Mouse (Mus musculus) cerebellum, adult 9-11 months (tissue): Measurements from ENCODE around the gene Atp2b1.
"Not testable (repeated sequence)": the region's sequence is repeated elsewhere in the genome, so short reads cannot be mapped to it uniquely, and the experiment has no call there.

Experiments
- DNase-seq: peaks from one replicate; pipeline ENCODE4 v3.0.0; 2022

Gene Atp2b1

GRCm38 (mm10) chr10:98967240-98967891, 53.2 kb downstream of the Atp2b1 start:
- no peak for DNase-seq

GRCm38 (mm10) chr10:98970917-98971316, 56.7 kb downstream of the Atp2b1 start:
- no peak for DNase-seq

DNA sequence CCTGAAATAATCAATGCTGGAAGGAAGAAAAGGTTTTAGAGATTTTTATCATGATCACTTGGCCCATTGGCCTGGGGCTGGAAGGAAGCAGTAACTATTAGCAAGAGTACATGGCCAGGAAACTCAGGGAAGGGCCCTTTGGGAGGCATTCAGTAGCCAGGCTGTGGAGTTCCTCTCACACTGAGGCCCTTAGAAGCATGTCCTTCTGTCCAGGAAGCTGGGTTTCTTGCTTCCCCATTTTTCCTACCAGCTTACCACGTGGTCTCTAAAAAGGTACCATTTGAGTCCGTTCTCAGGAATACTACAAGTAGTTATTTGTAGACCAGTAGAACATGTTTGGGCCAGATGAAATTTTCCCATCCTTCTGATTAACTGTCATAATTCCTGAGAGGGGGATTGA, 58.2 kb downstream of the Atp2b1 start:
- no peak for DNase-seq

DNA sequence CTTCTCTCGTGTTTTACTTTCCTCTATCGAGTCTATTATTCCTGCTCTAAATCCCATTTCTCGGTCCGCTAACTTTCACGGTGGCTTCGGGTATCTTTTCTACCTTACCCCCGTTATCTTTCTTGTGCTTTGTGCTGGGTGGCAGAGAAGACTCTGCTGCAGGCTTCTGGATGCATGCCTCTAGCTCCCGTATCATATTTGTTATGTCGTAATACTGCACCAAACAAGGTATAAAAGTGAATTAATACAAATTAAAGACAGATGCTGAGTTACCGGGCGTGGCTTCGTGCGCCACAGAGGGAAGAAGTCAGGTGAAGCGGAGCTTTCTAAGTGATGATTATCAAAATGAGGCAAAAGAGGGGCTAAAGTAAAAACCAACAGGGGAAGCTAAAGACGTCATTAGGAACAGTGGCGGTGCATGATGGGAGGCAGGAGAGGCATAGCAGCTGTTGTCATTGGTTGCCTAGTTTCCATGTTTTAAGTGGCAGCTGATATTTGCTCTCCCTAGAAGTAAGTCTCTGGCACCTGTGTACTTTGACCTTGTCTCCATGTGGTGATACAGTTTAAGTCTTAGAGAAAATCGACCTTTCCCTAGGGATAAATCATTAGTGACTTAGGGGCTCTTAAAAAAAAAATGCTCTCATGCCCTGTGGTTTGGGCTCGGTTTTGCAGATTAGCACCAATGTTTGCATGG, 58.9 kb downstream of the Atp2b1 start:
- no peak for DNase-seq

GRCm38 (mm10) chr10:98974645-98975044, 60.4 kb downstream of the Atp2b1 start:
- no peak for DNase-seq

GRCm38 (mm10) chr10:98975611-98976010, 61.4 kb downstream of the Atp2b1 start:
- no peak for DNase-seq

- no peak for DNase-seq
Measured at GRCm38 (mm10) chr10:98976877-98977494, 62.8 kb downstream of the Atp2b1 start.

- no peak for DNase-seq
Measured at GRCm38 (mm10) chr10:98978766-98979165, 64.6 kb downstream of the Atp2b1 start.

DNA sequence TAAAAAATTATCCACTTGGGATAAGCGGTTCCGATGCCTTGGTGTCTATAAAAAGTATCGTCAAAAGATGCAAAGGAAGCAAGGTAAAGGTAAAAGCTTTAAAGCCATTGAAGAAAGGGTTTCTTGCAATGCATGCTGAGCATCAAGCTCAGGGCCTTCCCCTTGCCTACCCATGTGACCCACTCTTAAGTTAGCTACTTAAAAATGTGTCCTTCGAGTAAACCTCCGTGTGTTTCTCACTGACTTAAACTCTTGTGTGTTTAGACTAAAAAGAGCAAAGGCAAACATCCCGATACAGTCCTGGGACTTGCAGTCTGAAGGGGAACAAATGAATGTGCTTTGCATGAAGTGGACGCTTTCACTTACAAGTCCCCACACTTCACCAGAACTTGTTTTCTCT, 65.1 kb downstream of the Atp2b1 start:
- DNase-seq, result no peak

DNA sequence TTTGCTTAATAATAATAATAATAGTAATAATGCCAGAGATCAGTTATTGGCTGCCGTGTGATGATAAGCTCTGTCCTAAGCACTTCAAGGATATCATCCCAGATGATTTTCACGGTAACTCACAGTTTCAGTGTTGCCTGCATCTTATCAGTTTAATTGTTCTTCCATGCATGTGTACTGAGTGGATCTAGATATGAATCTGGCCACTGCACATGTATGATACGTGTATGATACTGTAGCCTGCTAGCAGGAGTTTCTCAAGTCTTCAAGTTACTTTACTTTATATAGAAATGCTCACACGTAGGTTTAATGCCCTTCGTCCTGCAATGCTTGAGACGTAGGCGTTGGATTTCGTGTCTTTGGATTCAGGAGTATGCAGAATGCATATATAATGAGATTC, 65.7 kb downstream of the Atp2b1 start:
- DNase-seq, result no peak

GRCm38 (mm10) chr10:98991964-98992363, 77.8 kb downstream of the Atp2b1 start:
- no peak for DNase-seq

GRCm38 (mm10) chr10:98993186-98993585, 79.0 kb downstream of the Atp2b1 start:
- DNase-seq, result no peak

DNA sequence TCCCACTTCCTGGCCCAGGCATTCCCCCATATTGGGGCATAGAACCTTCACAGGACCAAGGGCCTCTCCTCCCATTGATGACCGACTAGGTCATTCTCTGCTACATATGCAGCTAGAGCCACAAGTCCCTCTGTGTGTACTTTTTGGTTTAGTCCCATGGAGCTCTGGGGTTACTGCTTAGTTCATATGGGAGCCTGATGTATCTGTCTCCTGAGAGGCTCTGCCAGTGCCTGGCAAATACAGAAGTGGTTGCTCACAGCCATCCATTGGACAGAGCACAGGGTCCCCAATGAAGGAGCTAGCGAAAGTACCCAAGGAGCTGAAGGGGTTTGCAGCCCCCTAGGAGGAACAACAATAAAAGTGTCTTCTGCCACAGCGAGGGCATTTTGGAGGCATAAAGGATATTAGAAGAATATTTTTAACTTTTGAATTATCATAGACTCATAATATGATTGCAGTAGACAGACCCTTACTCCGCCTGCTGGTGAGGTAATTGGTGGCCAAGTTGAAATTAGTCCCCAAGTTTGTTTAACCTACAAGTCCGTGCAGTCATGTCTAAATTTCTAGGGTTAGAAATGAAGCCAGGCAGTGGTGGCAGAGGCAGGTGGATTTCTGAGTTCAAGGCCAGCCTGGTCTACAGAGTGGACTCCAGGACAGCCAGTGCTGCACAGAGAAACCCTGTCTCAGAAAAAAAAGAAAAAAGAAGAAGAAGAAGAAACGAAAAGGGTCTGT, 81.0 kb downstream of the Atp2b1 start:
- DNase-seq, result not testable (repeated sequence)

DNA sequence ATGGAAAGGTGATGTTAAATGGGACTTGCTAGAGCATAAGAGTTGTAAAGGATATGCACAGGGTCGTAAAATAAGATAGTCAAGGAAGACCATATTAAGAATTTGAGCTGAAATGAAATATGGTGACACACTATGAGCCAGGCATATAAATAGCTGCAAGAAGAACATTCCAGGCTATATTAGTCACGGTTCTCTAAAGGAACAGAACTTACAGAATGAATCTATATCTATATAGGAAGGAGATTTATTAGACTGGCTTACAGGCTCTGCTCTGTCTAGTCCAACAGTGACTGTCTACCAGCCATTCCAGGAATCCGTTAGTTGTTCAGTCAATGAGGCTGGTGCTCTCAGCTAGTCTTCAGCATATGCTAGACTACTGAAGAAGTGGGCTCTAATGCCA, 90.7 kb downstream of the Atp2b1 start:
- DNase-seq, result no peak

DNA sequence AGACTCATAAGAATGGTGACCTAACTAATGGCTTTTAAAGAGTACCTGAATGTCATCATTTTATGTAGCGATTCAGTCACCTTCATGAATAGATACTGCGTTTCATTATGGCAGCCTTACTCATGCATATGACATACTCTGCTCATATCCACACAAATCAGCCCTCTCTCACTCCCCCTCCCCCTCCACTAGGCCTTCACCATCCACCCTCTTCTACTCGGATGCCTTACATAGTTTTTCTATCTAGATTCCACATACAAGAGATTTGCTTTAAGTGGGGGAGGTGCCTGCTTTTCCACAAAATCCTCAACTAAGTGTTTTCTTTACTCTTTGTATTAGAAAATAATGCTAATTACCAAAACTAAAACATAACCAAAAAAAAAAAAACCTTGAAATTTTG, 96.9 kb downstream of the Atp2b1 start:
- DNase-seq, result no peak

- DNase-seq, result no peak
Measured at GRCm38 (mm10) chr10:99012086-99012485, 97.9 kb downstream of the Atp2b1 start.

DNA sequence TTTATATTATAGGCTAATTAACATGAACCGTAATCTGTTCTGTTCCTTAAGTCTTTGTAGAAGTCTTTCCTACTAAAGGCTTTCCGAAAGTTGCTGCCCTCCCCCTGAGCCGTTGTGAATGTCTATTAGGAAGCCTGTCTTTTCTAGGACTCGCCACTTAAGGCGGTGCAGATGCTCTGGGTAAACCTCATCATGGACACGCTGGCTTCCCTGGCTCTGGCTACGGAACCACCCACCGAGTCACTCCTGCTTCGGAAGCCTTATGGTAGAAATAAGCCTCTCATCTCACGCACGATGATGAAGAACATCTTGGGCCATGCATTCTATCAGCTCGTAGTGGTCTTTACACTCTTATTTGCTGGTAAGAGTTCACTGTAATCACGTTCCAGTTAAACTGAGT, 100.5 kb downstream of the Atp2b1 start:
- DNase-seq, result no peak

- no peak for DNase-seq
Measured at GRCm38 (mm10) chr10:99016996-99017395, 102.8 kb downstream of the Atp2b1 start.

- DNase-seq, result no peak
Measured at GRCm38 (mm10) chr10:99027462-99027861, 113.3 kb downstream of the Atp2b1 start.

GRCm38 (mm10) chr10:99029844-99030243, 115.6 kb downstream of the Atp2b1 start:
- no peak for DNase-seq

GRCm38 (mm10) chr10:99033830-99034828, 119.9 kb downstream of the Atp2b1 start:
- DNase-seq, result no peak
